Mouse (Mus musculus): ENCODE data around the gene Wasf1.

Wasf1 gene

DNA sequence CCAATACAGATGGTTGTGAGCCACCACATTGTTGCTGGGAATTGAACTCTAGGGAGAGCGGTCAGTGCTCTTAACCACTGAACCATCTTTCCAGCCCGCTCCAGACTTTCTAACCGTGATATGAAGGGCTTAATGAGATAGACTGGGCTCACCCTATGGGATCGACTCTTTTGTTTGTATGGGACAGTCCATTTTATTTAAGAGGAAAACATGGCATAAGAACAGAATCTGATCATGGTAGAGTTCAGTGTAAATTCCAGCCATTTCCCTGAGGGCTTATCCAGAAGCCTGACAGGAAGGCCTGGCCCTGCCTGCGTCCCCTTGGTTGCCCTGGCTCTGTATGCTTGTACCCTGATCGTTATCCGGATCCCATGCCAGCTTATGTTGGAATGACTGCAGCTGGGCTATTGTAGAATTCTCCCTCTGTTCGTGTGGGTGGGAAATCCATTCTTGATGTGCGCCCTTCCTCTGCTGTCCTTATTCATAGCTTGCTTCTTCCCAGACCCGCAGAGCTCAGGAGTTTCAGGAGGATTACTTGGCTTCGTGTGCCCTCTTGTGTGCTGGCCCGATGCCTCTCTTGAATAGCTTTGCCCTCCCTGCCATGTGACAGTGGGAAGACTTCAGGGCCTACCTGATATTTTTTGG lies 87.4 kb downstream of the Wasf1 start:
- peak; percentile 76 to 80 for DNase-seq (ENCODE audit: low spot score in 2 of 2)

DNA sequence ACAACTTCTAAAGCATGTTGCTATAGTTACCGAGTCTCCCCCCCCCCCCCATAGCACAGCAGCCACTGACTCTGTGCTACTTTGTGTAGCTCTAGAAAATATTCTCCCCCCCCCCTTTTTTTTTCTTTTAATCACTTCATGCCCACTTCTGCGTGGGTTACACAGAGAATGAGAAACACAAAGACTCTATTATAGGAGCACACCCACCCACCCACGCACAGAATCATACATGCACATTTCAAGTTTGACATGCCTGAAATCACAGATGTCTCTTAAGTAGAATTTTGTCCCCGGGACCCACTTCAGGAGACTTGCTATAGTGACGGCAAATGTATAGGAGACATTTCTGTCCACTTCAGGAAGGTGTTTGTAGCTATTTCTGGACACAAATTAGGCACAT lies 88.0 kb downstream of the Wasf1 start:
- DNase-seq (ENCODE audit: low spot score in 2 of 2): peak; percentile 53 to 71

DNA sequence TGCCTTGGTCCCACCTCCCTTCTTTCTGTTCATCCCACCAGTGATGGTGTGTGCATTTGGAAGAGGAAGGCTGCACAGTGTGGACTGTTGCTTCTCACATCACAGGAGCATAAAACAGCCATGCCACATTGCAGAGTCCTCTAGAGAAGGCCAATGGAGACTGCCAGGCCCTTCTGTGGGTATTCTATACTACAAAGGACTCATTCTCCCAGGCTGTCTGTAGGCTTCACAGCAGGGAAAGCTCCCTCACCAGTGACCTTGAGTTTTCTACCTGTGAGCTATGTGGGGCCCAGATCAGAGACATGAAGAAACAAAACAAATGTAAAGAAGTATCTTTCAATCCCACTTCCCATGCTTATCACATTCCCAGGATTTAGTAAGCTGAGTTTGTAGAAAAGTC lies 100.5 kb downstream of the Wasf1 start:
- DNase-seq (ENCODE audit: low spot score in 2 of 2): peak in 1 of 2 experiments; percentile 11

DNA sequence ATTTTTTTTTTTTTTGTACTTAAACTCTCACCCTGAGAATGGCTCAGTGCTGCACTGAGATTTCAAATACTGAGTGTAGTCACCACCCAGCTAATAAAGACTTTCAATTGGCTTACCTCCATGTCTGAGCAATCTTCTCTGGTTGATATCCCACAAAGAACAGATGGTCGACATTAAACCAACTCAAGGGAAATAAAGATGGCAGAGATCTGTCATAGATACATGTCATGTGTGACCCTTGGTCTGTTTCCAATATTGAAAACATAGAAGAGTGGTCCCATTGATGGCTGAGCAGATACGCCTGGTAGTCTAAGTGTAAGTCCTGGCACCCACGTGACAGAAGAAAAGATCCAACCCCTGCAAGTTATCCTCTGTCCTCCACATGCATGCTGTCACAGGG lies 101.3 kb downstream of the Wasf1 start:
- DNase-seq (ENCODE audit: low spot score in 2 of 2): no peak

DNA sequence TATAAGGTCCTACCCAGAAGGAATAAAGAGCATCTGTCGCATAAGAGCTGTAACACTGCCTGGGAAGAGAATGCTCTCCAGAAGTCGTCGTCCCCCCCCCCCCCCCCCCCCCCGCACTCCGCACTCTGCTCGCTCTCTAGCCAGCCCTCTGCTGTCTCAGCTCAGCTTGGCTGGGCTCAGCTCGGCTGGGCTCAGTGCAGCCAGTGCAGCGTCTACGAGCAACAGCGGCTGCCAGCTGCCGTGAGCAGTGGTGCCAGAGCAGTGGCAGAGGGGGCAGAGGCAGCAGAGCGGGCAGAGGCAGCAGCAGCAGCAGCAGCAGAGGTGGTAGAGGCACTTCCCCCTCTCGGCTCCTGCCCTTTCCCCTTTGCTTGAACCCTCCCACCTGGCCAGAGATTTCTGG lies 102.1 kb downstream of the Wasf1 start:
- peak; percentile 55 to 62 for DNase-seq (ENCODE audit: low spot score in 2 of 2)

All from right cerebral cortex, postnatal 10 days (tissue).